Mouse (Mus musculus) stomach, postnatal 0 days (tissue): Measurements from ENCODE around the gene Lrig2.

Experiments used
- CTCF ChIP-seq: IDR thresholded peaks from 2 replicates; pipeline ENCODE4 v1.5.1; 2016; ENCODE audit warnings: antibody characterized with exemption, low read depth, mild to moderate bottlenecking, moderate library complexity
- EP300 ChIP-seq: optimal IDR thresholded peaks from 2 replicates; pipeline ENCODE3; 2016; ENCODE audit warnings: antibody characterized with exemption

GRCm38 (mm10) chr3:104350253-104350945 is 161.3 kb downstream of the Lrig2 start:
- TF ChIP-seq EP300, result no peak
- TF ChIP-seq CTCF, result 0 out of 2 replicates have a peak, but pooled peaks have one; percentile 12
